Mouse (Mus musculus): ENCODE data around the gene Tmod3.

DNA sequence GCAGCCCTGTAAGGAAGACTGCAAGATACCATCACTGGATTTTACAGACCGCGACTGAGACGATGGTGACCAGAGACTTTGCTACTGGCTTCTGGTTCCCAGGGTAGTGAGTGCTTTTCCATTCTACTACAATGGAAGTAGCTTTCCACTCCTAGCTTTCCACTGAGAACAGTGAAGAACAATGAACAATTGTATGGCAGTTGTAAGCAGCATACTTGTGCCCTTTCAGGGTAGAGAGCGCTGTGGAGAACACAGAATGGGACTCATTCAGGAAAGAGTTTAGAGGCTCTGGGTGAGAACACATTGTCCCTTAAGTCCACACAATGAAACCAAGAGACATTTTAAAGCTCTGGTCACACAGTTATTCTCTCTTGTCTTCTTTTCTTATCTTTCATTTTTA, 38.1 kb upstream of the Tmod3 start:
- TF ChIP-seq POLR2A (IDR thresholded peaks at IDR 0.05; ENCODE audit: low read depth, low read length) (no peak), CTCF (conservative IDR thresholded peaks at IDR 0.05; ENCODE audit: insufficient read depth, insufficient read length, low read depth, low read length) (no peak)
